ENCODE assay signal across 14 mouse cellular contexts in genomic region chr19:47088226-47088625, GRCm38 (mm10). TPM values are rescaled to one million over a fixed set of nuclear protein-coding genes. Genes with fewer than 3 reads are reported as not detected.
DNase-seq lines count a peak whose midpoint lies in the region; ATAC-seq and TF ChIP-seq lines count a peak whose summit lies in the region.
"Had no signal": no experiment of that assay in that cellular context is flagged by ENCODE, and none has a peak within 500 bp of the region (broad histone marks: within the 10 kb centered on the region; RNA-seq: fewer than 3 reads in every experiment).

No protein-coding gene starts in this region.

- no peak overlapping the region for H3K4me3 ChIP-seq in heart, embryonic 10.5 days
- no peak overlapping the region for H3K4me3 ChIP-seq in lung, embryonic 15.5 days
- no peak overlapping the region for H3K4me3 ChIP-seq in liver, postnatal 0 days (ENCODE audit: low read depth, low read length)
- H3K4me3 ChIP-seq: hindbrain, embryonic 15.5 days; stomach, embryonic 15.5 days had no signal

- H3K9ac ChIP-seq in lung, embryonic 15.5 days: 0 out of 2 replicates have a peak overlapping the region, but pooled peaks have one; percentile 2
- H3K9ac ChIP-seq in liver, postnatal 0 days (replicated peaks): no peak overlapping the region
- H3K9ac ChIP-seq: hindbrain, embryonic 15.5 days; stomach, embryonic 15.5 days had no signal

- no peak for TF ChIP-seq CTCF in liver, postnatal 0 days (IDR thresholded peaks at IDR 0.05; ENCODE audit: low read depth)

- WGBS in heart, embryonic 10.5 days: 89% methylated on average over 3 of the region's 3 CpGs
- WGBS in lung, embryonic 15.5 days: 86% methylated on average over 3 of the region's 3 CpGs
- 69% methylated on average over 3 of the region's 3 CpGs for WGBS in liver, postnatal 0 days (ENCODE audit: insufficient replicate concordance)

- H3K36me3 ChIP-seq in heart, embryonic 10.5 days: peaks cover 54% of the 10 kb centered on the region
- peaks cover 33% of the 10 kb centered on the region for H3K36me3 ChIP-seq in lung, embryonic 15.5 days
- peaks cover 24% of the 10 kb centered on the region for H3K36me3 ChIP-seq in liver, postnatal 0 days (replicated peaks; ENCODE audit: insufficient read depth, low read length)

- H3K4me2 ChIP-seq in lung, embryonic 15.5 days: no peak overlapping the region
- peak overlapping the region; percentile 95 for H3K4me2 ChIP-seq in liver, postnatal 0 days (ENCODE audit: low read depth, low read length)

- no peak for TF ChIP-seq EP300 in liver, postnatal 0 days (IDR thresholded peaks at IDR 0.05; ENCODE audit: low read depth)

- ATAC-seq in lung, embryonic 15.5 days (ENCODE audit: borderline replicate concordance, extremely low read depth, low FRiP score, low TSS enrichment): no peak
- ATAC-seq in liver, postnatal 0 days: no peak

- no peaks in the 10 kb centered on the region for H3K27me3 ChIP-seq in heart, embryonic 10.5 days (ENCODE audit: insufficient read depth, poor library complexity, severe bottlenecking)
- H3K27me3 ChIP-seq in lung, embryonic 15.5 days: no peaks in the 10 kb centered on the region
- no peaks in the 10 kb centered on the region for H3K27me3 ChIP-seq in liver, postnatal 0 days (ENCODE audit: insufficient read depth, low read length)
- H3K27me3 ChIP-seq: hindbrain, embryonic 15.5 days; stomach, embryonic 15.5 days had no signal

- no peak overlapping the region for H3K27ac ChIP-seq in heart, embryonic 10.5 days
- no peak overlapping the region for H3K27ac ChIP-seq in lung, embryonic 15.5 days
- H3K27ac ChIP-seq in liver, postnatal 0 days (ENCODE audit: low read depth): no peak overlapping the region
- H3K27ac ChIP-seq: forebrain, embryonic 10.5 days; hindbrain, embryonic 15.5 days; stomach, embryonic 15.5 days had no signal

- peak; percentile 79 for DNase-seq in heart, adult 11 months
- no peak for DNase-seq in heart, embryonic 10.5 days (ENCODE audit: low spot score)
- no peak for DNase-seq in lung, postnatal 14 days
- peak; percentile 51 to 66 for DNase-seq in kidney, adult 8-10 months
- no peak for DNase-seq in liver, postnatal 0 days
- DNase-seq in right cerebral cortex, postnatal 25 days: no peak
- no peak for DNase-seq in lung, adult 18-20 months
- DNase-seq: B cell, adult 2 months; lung, postnatal 4 days; right cerebral cortex, postnatal 14 days had no signal

- H3K9me3 ChIP-seq in heart, embryonic 10.5 days: no peaks in the 10 kb centered on the region
- H3K9me3 ChIP-seq in lung, embryonic 15.5 days: no peaks in the 10 kb centered on the region
- no peaks in the 10 kb centered on the region for H3K9me3 ChIP-seq in liver, postnatal 0 days (ENCODE audit: low read length)
- H3K9me3 ChIP-seq: forebrain, embryonic 10.5 days; hindbrain, embryonic 15.5 days; stomach, embryonic 15.5 days had no signal

- peaks cover 21% of the 10 kb centered on the region; the same call in 1 of the 2 replicates for H3K4me1 ChIP-seq in heart, embryonic 10.5 days
- peaks cover 9% of the 10 kb centered on the region for H3K4me1 ChIP-seq in lung, embryonic 15.5 days
- H3K4me1 ChIP-seq in liver, postnatal 0 days (ENCODE audit: insufficient read depth): peaks cover 7% of the 10 kb centered on the region; the same call in 1 of the 2 replicates

RNA-seq across cellular contexts. Expression of gene Usmg5, which starts 2.2 kb away (rescaled TPM):
- 1,489 and 2,027 TPM in 2 replicates for polyA plus RNA-seq in heart, embryonic 10.5 days (2016; fragmentation: Nextera tagmentation; extraction: Ambion mirVana)
- 1,008 and 1,027 TPM in 2 replicates for polyA plus RNA-seq in lung, embryonic 15.5 days (2015; fragmentation: Nextera tagmentation; extraction: Ambion mirVana)
- polyA plus RNA-seq in liver, postnatal 0 days (2015; fragmentation: Nextera tagmentation; extraction: Ambion mirVana): 1,395 and 1,426 TPM in 2 replicates

RNA-seq across cellular contexts. Expression of gene Pdcd11, which starts 2.3 kb away (rescaled TPM):
- 9.1 and 10.2 TPM in 2 replicates for polyA plus RNA-seq in heart, embryonic 10.5 days (2016; fragmentation: Nextera tagmentation; extraction: Ambion mirVana)
- 7.8 and 8.3 TPM in 2 replicates for polyA plus RNA-seq in lung, embryonic 15.5 days (2015; fragmentation: Nextera tagmentation; extraction: Ambion mirVana)
- polyA plus RNA-seq in liver, postnatal 0 days (2015; fragmentation: Nextera tagmentation; extraction: Ambion mirVana): 3.0 and 3.3 TPM in 2 replicates

RNA-seq across cellular contexts. Expression of gene Taf5, which starts 20.7 kb away (rescaled TPM):
- 3.9 and 7.3 TPM in 2 replicates for polyA plus RNA-seq in heart, embryonic 10.5 days (2016; fragmentation: Nextera tagmentation; extraction: Ambion mirVana)
- polyA plus RNA-seq in lung, embryonic 15.5 days (2015; fragmentation: Nextera tagmentation; extraction: Ambion mirVana): 5.2 and 5.3 TPM in 2 replicates
- polyA plus RNA-seq in liver, postnatal 0 days (2015; fragmentation: Nextera tagmentation; extraction: Ambion mirVana): 2.1 and 2.3 TPM in 2 replicates

RNA-seq across cellular contexts. Expression of gene Pcgf6, which starts 37.5 kb away (rescaled TPM):
- 14.4 and 21.5 TPM in 2 replicates for polyA plus RNA-seq in heart, embryonic 10.5 days (2016; fragmentation: Nextera tagmentation; extraction: Ambion mirVana)
- polyA plus RNA-seq in lung, embryonic 15.5 days (2015; fragmentation: Nextera tagmentation; extraction: Ambion mirVana): 15.3 and 19.3 TPM in 2 replicates
- polyA plus RNA-seq in liver, postnatal 0 days (2015; fragmentation: Nextera tagmentation; extraction: Ambion mirVana): 7.7 and 8.0 TPM in 2 replicates

RNA-seq across cellular contexts. Expression of gene Calhm2, which starts 49.9 kb away (rescaled TPM):
- 3.8 and 5.5 TPM in 2 replicates for polyA plus RNA-seq in heart, embryonic 10.5 days (2016; fragmentation: Nextera tagmentation; extraction: Ambion mirVana)
- polyA plus RNA-seq in lung, embryonic 15.5 days (2015; fragmentation: Nextera tagmentation; extraction: Ambion mirVana): 7.1 and 9.7 TPM in 2 replicates
- polyA plus RNA-seq in liver, postnatal 0 days (2015; fragmentation: Nextera tagmentation; extraction: Ambion mirVana): 2.0 and 2.6 TPM in 2 replicates

Comparison
In these comparisons a context has a peak if more than half of its experiments do, and no peak if none do; other contexts are left out.
1. DNase-seq: peak in heart, adult 11 months (single experiment) and kidney, adult 8-10 months (2 of 2); none in heart, embryonic 10.5 days (single experiment), lung, postnatal 14 days (single experiment), liver, postnatal 0 days (single experiment), right cerebral cortex, postnatal 25 days (single experiment) and lung, adult 18-20 months (0 of 2).